In the genomic region with DNA sequence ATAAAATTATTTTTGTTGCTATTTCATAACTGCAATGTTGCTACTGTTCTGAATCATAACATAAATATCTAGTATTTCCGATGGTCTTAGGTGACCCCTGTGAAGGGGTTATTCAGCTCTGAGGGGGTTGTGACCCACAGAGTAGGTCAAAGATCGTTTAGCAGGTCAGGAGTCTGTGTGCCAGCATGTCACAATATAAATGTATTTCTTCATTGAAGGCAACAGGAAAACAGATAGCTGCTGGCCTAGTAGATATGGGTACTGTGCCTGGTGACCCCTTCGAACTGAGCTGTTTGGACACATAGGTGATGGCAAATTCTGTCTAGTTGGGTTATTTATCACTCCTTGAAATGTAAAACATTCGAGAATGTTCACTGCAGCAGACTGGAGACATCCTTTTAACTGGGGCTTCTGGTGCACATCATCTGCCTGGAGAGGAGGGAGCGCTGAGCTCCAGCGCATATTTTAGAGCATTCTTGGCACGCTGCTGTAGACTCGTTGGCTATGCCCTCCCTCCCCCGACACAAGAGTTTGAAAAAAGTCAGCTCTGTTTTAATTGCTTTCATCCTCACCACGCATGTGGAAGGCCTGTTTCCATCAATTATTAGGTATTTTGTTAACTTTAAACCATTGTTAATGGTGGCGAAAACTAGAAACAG, we compare ENCODE assay signal across 8 mouse cellular contexts. TPM values are rescaled to one million over a fixed set of nuclear protein-coding genes. Genes with fewer than 3 reads are reported as not detected.
A peak's percentile ranks its signal among the peaks of the same experiment; 100 is the strongest.
DNase-seq lines count a peak whose midpoint lies in the region; ATAC-seq and TF ChIP-seq lines count a peak whose summit lies in the region.

No protein-coding gene starts in this region.

- H3K27me3 ChIP-seq in heart, embryonic 16.5 days (ENCODE audit: control insufficient read depth, insufficient read depth, low read length) = no peaks in the 10 kb centered on the region

- H3K9me3 ChIP-seq in heart, embryonic 16.5 days (replicated peaks; ENCODE audit: control insufficient read depth, low read length) = no peaks in the 10 kb centered on the region

- no peak overlapping the region for H3K9ac ChIP-seq in heart, embryonic 16.5 days (ENCODE audit: low read length)

- DNase-seq in layer of hippocampus, adult 11-12 months (ENCODE audit: low spot score) = peak; percentile 17
- DNase-seq in layer of hippocampus, postnatal 25 days (ENCODE audit: extremely low spot score in 1 of 2, low spot score in 1 of 2) = no peak
- peak; percentile 17 to 29 for DNase-seq in layer of hippocampus, adult 2 months (ENCODE audit: low spot score in 2 of 2)
- DNase-seq in mesoderm, embryonic 11.5 days (ENCODE audit: low read depth, low spot score) = peak; percentile 45
- DNase-seq in adrenal gland, postnatal 14 days = no peak
- no peak for DNase-seq in adrenal gland, postnatal 4 days (ENCODE audit: low spot score in 2 of 2)

- TF ChIP-seq CTCF in layer of hippocampus, adult 2 months (conservative IDR thresholded peaks at IDR 0.05) = no peak

- H3K27ac ChIP-seq in heart, embryonic 16.5 days (ENCODE audit: low read length) = peak overlapping the region; percentile 51
- peak overlapping the region; percentile 15; the same call in 1 of the 2 replicates for H3K27ac ChIP-seq in layer of hippocampus, adult 2 months

- no peaks in the 10 kb centered on the region for H3K36me3 ChIP-seq in heart, embryonic 16.5 days (ENCODE audit: control insufficient read depth, insufficient read depth)

- ATAC-seq in heart, embryonic 16.5 days (replicated peaks; ENCODE audit: extremely low read depth, insufficient read depth, low FRiP score) = peak; percentile 87
- ATAC-seq in megakaryocyte progenitor cell, adult 5-6 weeks (replicated peaks; ENCODE audit: poor library complexity) = no peak

- WGBS in heart, embryonic 16.5 days = 21% methylated on average over 11 of the region's 11 CpGs

- peaks cover 32% of the 10 kb centered on the region for H3K4me1 ChIP-seq in heart, embryonic 16.5 days (ENCODE audit: control insufficient read depth, insufficient read depth, low read length)

- peak overlapping the region; percentile 4; the same call in 1 of the 2 replicates for H3K4me2 ChIP-seq in heart, embryonic 16.5 days (ENCODE audit: low read depth, low read length)

- no peak overlapping the region for H3K4me3 ChIP-seq in heart, embryonic 16.5 days (ENCODE audit: low read length)
- H3K4me3 ChIP-seq in layer of hippocampus, adult 2 months = no peak overlapping the region

RNA-seq across cellular contexts. Expression of a gene that starts 13.6 kb away (rescaled TPM):
- 10 to 100 TPM; 12.6 to 12.9 TPM for total RNA-seq in layer of hippocampus, postnatal 25 days (2021)
- 7.5 and 8.6 TPM in 2 replicates for polyA plus RNA-seq in heart, embryonic 16.5 days (2015; fragmentation: Nextera tagmentation; extraction: Ambion mirVana)
- total RNA-seq in layer of hippocampus, adult 2 months (2021) = 10 to 100 TPM; 10.7 to 11.1 TPM
- 0.29 and 0.35 TPM in 2 replicates for total RNA-seq in megakaryocyte progenitor cell, adult 5-6 weeks (2015)
- total RNA-seq in megakaryocyte progenitor cell, adult 5-6 weeks (2017) = 0.07 and 0.33 TPM in 2 replicates
- 11.4 and 11.8 TPM in 2 replicates for total RNA-seq in adrenal gland, postnatal 14 days (2021)
- total RNA-seq in adrenal gland, postnatal 4 days (2021) = 10 to 100 TPM; 13.1 to 15.8 TPM

Comparison
In these comparisons a context has a peak if more than half of its experiments do, and no peak if none do; other contexts are left out.
1. DNase-seq: peak in layer of hippocampus, adult 11-12 months (single experiment), layer of hippocampus, adult 2 months (2 of 2) and mesoderm, embryonic 11.5 days (single experiment); none in layer of hippocampus, postnatal 25 days (0 of 2), adrenal gland, postnatal 14 days (single experiment) and adrenal gland, postnatal 4 days (0 of 2).